Mouse (Mus musculus): Measurements from ENCODE around the gene Bcl2l14. TPM values are rescaled to one million over a fixed set of nuclear protein-coding genes. Genes with fewer than 3 reads are reported as not detected.
A peak's percentile ranks its signal among the peaks of the same experiment; 100 is the strongest.

Gene Bcl2l14
- total RNA-seq, 4 experiments from 2014 or later: not detected

DNA sequence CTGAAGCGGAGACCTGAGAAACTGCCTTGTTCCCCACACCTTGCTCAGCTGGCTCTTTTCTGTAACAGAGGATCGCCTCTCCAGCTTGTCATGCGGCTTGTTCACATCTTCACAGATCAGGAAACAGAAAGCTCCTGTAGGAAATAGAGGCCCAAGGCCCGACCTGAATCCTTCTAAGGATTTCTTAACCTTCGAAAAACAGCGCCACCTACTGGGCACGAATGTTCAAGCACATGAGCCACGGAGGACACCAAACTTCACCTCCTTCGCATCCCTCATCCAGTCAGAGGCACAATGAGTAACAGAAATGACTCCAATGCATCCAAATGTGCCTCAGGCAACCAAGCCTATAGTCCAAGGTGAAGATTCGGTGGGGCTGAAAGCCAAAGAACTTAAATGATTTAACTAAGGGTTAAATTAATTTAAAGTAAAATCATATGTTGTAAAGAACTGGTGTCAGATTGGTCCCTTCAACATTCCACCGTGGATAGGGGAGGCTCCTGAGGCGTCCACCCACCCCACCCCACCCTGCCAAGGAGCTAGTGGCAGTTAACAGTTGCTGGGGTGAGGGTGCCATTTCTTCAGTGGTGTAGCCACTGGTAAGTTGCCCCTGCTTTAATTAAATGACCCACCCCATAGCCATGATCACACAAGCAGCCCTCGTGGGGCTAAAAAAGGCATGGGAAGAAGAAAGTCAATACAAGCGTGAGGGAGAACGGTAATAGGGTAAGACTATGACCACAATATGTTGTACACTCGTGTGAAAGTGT, 7.0 kb downstream of the Bcl2l14 start:
- peak in 1 of 2 experiments; percentile 11 for DNase-seq (ENCODE audit: low spot score in 2 of 2)

GRCm38 (mm10) chr6:134403684-134404070, 7.6 kb downstream of the Bcl2l14 start:
- no peak for DNase-seq (ENCODE audit: low spot score in 2 of 2)

DNA sequence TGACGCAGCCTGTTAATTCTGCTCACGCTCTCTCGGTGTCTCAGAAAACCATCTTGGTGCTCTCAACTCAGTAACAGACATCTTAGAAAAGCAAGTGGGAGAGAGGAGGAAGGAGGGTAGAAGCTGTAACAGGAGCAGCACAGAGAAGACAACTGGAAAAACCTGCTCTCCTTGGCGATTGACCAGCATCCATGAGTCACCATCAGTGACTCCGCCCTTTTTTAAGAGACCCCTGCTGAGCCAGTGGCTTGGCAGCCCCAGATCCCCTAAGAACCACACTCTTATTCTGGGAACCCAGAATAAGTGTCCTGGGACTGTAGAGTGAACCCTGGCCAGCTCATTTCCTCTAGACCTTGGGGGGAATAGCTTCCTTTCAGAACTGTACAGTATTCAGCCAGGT, 11.1 kb downstream of the Bcl2l14 start:
- no peak for DNase-seq (ENCODE audit: low spot score in 2 of 2)

GRCm38 (mm10) chr6:134413706-134414531, 17.8 kb downstream of the Bcl2l14 start:
- DNase-seq (ENCODE audit: low spot score in 2 of 2): no peak

- no peak for DNase-seq (ENCODE audit: low spot score in 2 of 2)
Observed at GRCm38 (mm10) chr6:134414532-134414883, 18.4 kb downstream of the Bcl2l14 start.

- no peak for DNase-seq (ENCODE audit: low spot score in 2 of 2)
Observed at GRCm38 (mm10) chr6:134416556-134417105, 20.5 kb downstream of the Bcl2l14 start.

DNA sequence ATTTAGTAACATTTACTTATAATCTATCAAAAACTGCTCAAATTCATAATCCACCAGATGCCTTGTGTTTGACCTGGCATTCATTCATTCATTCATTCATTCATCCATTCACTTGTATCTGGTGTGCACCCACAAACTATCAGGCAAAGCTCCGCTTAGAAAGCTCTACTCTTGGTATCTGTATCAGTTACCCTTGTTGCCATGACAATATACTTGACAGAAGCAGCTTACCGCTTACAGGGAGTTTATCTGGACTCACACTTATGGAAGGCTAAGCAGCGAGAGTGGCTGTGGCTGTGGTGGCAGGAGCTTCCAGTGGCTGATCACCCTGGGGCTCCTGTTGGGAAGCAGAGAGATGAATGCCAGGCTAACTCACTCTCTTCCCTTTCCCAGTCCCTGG, 21.8 kb downstream of the Bcl2l14 start:
- no peak for DNase-seq (ENCODE audit: low spot score in 2 of 2)

- no peak for DNase-seq (ENCODE audit: low spot score in 2 of 2)
Observed at GRCm38 (mm10) chr6:134420375-134420774, 24.3 kb downstream of the Bcl2l14 start.

DNA sequence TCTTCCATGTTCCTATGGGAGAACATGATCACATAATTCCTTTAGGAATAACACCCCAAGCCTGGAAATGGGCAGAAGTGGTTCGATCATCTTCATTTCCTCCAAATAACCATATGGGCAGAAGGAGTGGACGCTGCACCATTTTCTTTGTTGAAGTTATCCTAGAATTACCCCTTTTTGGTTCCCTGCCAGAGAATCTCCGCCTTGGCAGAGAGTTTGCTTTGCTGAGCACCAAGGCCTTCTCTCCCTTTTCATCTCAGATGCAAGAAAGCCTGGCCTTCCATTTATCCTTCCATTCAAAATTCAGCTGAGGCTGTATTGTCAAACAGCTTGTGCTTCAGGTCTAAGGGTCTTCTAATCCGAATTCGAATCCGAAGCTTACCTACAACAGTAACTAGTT, 25.8 kb downstream of the Bcl2l14 start:
- no peak for DNase-seq (ENCODE audit: low spot score in 2 of 2)

DNA sequence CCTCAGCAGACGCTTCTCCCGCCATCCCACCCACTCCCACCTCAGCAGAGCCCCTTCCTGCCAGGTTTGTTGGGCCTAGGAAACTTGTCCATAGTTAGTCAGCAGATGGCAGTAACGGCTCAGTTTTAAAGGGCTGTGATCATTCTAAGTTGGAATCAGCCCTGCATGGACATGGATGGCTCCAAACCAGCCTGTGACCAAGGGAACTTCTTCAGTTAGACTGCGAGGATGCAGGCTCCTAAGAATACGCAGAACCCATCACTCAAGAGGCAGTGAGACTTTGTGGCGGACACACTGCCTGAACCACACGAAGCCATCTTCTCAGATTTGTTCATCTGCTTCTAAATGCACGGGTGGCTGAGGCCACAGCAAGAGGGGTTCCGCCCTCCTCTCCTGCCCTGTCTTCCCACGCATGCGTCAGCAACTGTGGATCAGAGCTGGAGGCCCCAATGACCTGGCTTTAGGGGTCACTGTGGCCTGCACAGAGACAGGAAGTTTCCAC, 29.1 kb downstream of the Bcl2l14 start:
- peak; percentile 40 to 49 for DNase-seq (ENCODE audit: low spot score in 2 of 2)

- DNase-seq (ENCODE audit: low spot score in 2 of 2): no peak
Observed at GRCm38 (mm10) chr6:134427165-134427564, 31.0 kb downstream of the Bcl2l14 start.

DNA sequence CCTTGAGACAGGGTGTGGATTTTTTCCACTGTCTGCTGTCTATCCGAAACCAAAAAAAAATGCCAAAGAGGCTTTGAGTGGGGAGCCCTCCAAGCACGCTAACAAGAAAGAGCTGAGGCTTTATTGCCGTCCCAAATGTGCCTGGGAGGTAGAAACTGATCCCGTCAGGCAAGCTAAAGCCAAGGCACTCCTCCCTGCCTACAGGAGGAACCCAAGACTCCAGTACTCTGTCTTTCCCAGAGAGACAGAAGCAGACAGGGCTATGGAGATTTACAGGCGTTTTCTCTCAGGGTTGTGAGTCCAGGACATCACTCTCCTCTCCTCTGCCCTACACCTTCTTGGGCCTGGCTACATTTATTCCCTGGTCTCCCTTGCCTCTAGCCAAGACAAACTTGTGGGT, 32.3 kb downstream of the Bcl2l14 start:
- no peak for DNase-seq (ENCODE audit: low spot score in 2 of 2)

- no peak for DNase-seq (ENCODE audit: low spot score in 2 of 2)
Observed at GRCm38 (mm10) chr6:134430161-134430799, 34.2 kb downstream of the Bcl2l14 start.

GRCm38 (mm10) chr6:134431583-134431982, 35.5 kb downstream of the Bcl2l14 start:
- DNase-seq (ENCODE audit: low spot score in 2 of 2): no peak

DNA sequence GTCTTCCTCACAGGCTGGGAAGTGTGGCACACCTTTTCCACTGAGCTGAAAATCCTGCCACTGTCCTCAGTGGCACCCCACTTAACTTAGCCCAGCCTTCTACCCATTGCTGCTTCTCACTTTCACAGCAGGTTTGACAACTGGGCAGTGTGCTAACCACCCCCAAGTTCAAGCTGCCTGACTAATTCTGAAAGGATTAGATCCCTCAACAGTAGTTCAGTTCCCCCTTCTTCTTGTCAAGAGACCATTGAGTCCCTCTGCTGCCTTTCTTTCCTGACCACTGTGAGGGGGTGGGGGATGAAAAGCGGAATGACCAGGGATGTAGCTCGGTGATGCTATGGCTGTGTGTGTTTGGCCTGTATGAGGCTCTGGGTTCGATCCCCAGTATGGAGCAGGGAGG, 37.2 kb downstream of the Bcl2l14 start:
- DNase-seq (ENCODE audit: low spot score in 2 of 2): no peak

DNA sequence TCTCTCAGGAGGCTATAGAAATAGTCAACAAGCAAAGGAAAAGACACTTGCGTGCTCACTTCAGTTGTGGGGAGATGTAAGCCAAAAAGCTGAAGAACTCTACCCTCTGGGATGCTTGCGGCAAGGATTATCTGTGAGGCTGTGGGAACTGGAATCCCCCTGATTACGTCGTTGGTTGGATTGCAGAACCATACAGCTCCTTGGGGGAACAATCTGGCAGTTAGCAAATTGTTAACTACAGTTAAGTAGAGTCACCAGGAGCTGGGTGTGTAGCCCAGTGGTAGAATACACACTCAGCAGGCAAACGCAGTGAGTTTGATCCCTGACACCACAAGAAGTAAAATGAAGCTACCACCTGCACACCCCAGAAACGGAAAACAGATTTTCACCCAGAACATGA, 37.9 kb downstream of the Bcl2l14 start:
- DNase-seq (ENCODE audit: low spot score in 2 of 2): no peak

- no peak for DNase-seq (ENCODE audit: low spot score in 2 of 2)
Observed at GRCm38 (mm10) chr6:134434866-134435390, 38.8 kb downstream of the Bcl2l14 start.

GRCm38 (mm10) chr6:134436955-134437354, 40.8 kb downstream of the Bcl2l14 start:
- DNase-seq (ENCODE audit: low spot score in 2 of 2): no peak

- DNase-seq (ENCODE audit: low spot score in 2 of 2): peak in 1 of 2 experiments; percentile 24
Observed at GRCm38 (mm10) chr6:134439401-134440021, 43.4 kb downstream of the Bcl2l14 start.

- DNase-seq (ENCODE audit: low spot score in 2 of 2): peak in 1 of 2 experiments; percentile 9
Observed at GRCm38 (mm10) chr6:134440023-134440422, 43.9 kb downstream of the Bcl2l14 start.

DNA sequence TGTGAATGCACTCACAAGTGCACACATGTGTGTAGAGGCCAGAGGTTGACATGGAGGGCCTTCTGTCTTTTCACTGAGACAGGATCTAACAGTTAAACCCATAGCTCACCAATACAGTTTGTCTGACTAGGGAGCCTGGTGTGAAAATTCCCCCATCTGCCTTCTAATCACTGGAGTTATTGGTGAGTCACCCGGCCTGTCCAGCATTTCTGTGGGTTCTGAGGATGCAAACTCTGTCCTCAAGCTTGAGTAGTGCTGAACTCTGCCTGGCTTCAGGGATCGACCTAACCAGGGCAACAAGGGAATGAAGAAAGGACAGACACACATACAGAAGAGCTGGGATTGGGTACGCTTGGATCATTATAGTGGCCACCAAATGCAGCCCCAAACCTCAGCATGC, 45.6 kb downstream of the Bcl2l14 start:
- DNase-seq (ENCODE audit: low spot score in 2 of 2): no peak

Measured in gastrocnemius, adult 8-10 months (tissue).